Mouse (Mus musculus): Measurements from ENCODE around the gene Neu1. TPM values are rescaled to one million over a fixed set of nuclear protein-coding genes. Genes with fewer than 3 reads are reported as not detected.
"Not testable (repeated sequence)": the region's sequence is repeated elsewhere in the genome, so short reads cannot be mapped to it uniquely, and the experiment has no call there.

Neu1 gene
- polyA plus RNA-seq, 1 experiment from 2014 or later = 20.1 TPM

GRCm38 (mm10) chr17:34934830-34935229 is 3.8 kb downstream of the Neu1 start:
- Histone ChIP-seq H3K4me2 (ENCODE audit: low read depth, low read length) (no peak overlapping the region), H3K27ac (ENCODE audit: low read length) (no peak overlapping the region), H3K4me1 (ENCODE audit: control insufficient read depth, insufficient read depth, low read length) (0 out of 2 replicates have a peak, but pooled peaks cover 7% of the 10 kb centered on the region), H3K9ac (ENCODE audit: low read length) (no peak overlapping the region), H3K9me3 (replicated peaks; ENCODE audit: control insufficient read depth, low read length) (no peaks in the 10 kb centered on the region), H3K4me3 (ENCODE audit: low read length) (no peak overlapping the region), H3K36me3 (ENCODE audit: control insufficient read depth, insufficient read depth) (0 out of 2 replicates have a peak, but pooled peaks cover 3% of the 10 kb centered on the region), H3K27me3 (ENCODE audit: control insufficient read depth, insufficient read depth, low read length) (no peaks in the 10 kb centered on the region)
- no peak for ATAC-seq (replicated peaks; ENCODE audit: extremely low read depth, insufficient read depth, low FRiP score)
- 42% methylated on average over 8 of the region's 8 CpGs for WGBS

- WGBS = 82% methylated on average over 6 of the region's 6 CpGs
- ATAC-seq (replicated peaks; ENCODE audit: extremely low read depth, insufficient read depth, low FRiP score) = no peak
- H3K36me3 ChIP-seq (ENCODE audit: control insufficient read depth, insufficient read depth) = 0 out of 2 replicates have a peak, but pooled peaks cover 3% of the 10 kb centered on the region
- H3K4me2 ChIP-seq (ENCODE audit: low read depth, low read length) = no peak overlapping the region
- H3K4me1 ChIP-seq (ENCODE audit: control insufficient read depth, insufficient read depth, low read length) = peaks cover 6% of the 10 kb centered on the region
- H3K4me3 ChIP-seq (ENCODE audit: low read length) = no peak overlapping the region
- no peaks in the 10 kb centered on the region for H3K27me3 ChIP-seq (ENCODE audit: control insufficient read depth, insufficient read depth, low read length)
- H3K9ac ChIP-seq (ENCODE audit: low read length) = no peak overlapping the region
- H3K27ac ChIP-seq (ENCODE audit: low read length) = no peak overlapping the region
- H3K9me3 ChIP-seq (replicated peaks; ENCODE audit: control insufficient read depth, low read length) = no peaks in the 10 kb centered on the region
These were observed 7.0 kb downstream of the Neu1 start for GRCm38 (mm10) chr17:34937960-34938505.

GRCm38 (mm10) chr17:34941344-34942041 is 10.4 kb downstream of the Neu1 start:
- Histone ChIP-seq H3K27me3 (ENCODE audit: control insufficient read depth, insufficient read depth, low read length) (no peaks in the 10 kb centered on the region), H3K4me2 (ENCODE audit: low read depth, low read length) (peak overlapping the region; percentile 65), H3K27ac (ENCODE audit: low read length) (peak overlapping the region; percentile 66), H3K9ac (ENCODE audit: low read length) (peak overlapping the region; percentile 56), H3K4me1 (ENCODE audit: control insufficient read depth, insufficient read depth, low read length) (peaks cover 6% of the 10 kb centered on the region), H3K4me3 (ENCODE audit: low read length) (peak overlapping the region; percentile 47), H3K36me3 (ENCODE audit: control insufficient read depth, insufficient read depth) (no peaks in the 10 kb centered on the region), H3K9me3 (replicated peaks; ENCODE audit: control insufficient read depth, low read length) (no peaks in the 10 kb centered on the region)
- 11% methylated on average over 15 of the region's 15 CpGs for WGBS
- ATAC-seq (replicated peaks; ENCODE audit: extremely low read depth, insufficient read depth, low FRiP score) = peak; percentile 28; the same call in 1 of the 2 replicates

GRCm38 (mm10) chr17:34943128-34943815 is 12.2 kb downstream of the Neu1 start:
- H3K27ac ChIP-seq (ENCODE audit: low read length) = no peak overlapping the region
- no peak overlapping the region for H3K4me3 ChIP-seq (ENCODE audit: low read length)
- no peaks in the 10 kb centered on the region for H3K36me3 ChIP-seq (ENCODE audit: control insufficient read depth, insufficient read depth)
- H3K9me3 ChIP-seq (replicated peaks; ENCODE audit: control insufficient read depth, low read length) = no peaks in the 10 kb centered on the region
- 77% methylated on average over 4 of the region's 4 CpGs for WGBS
- H3K27me3 ChIP-seq (ENCODE audit: control insufficient read depth, insufficient read depth, low read length) = no peaks in the 10 kb centered on the region
- ATAC-seq (replicated peaks; ENCODE audit: extremely low read depth, insufficient read depth, low FRiP score) = no peak
- H3K4me2 ChIP-seq (ENCODE audit: low read depth, low read length) = no peak overlapping the region
- peaks cover 6% of the 10 kb centered on the region for H3K4me1 ChIP-seq (ENCODE audit: control insufficient read depth, insufficient read depth, low read length)
- H3K9ac ChIP-seq (ENCODE audit: low read length) = no peak overlapping the region

GRCm38 (mm10) chr17:34944362-34944761 is 13.3 kb downstream of the Neu1 start:
- no peak overlapping the region for H3K27ac ChIP-seq (ENCODE audit: low read length)
- no peak overlapping the region for H3K4me3 ChIP-seq (ENCODE audit: low read length)
- no peak overlapping the region for H3K4me2 ChIP-seq (ENCODE audit: low read depth, low read length)
- no peak for ATAC-seq (replicated peaks; ENCODE audit: extremely low read depth, insufficient read depth, low FRiP score)
- H3K9ac ChIP-seq (ENCODE audit: low read length) = no peak overlapping the region
- no peaks in the 10 kb centered on the region for H3K27me3 ChIP-seq (ENCODE audit: control insufficient read depth, insufficient read depth, low read length)
- H3K9me3 ChIP-seq (replicated peaks; ENCODE audit: control insufficient read depth, low read length) = no peaks in the 10 kb centered on the region
- H3K36me3 ChIP-seq (ENCODE audit: control insufficient read depth, insufficient read depth) = peaks cover under 1% of the 10 kb centered on the region; the same call in 1 of the 2 replicates
- H3K4me1 ChIP-seq (ENCODE audit: control insufficient read depth, insufficient read depth, low read length) = peaks cover 6% of the 10 kb centered on the region

GRCm38 (mm10) chr17:34946486-34947140 is 15.6 kb downstream of the Neu1 start:
- no peaks in the 10 kb centered on the region for H3K9me3 ChIP-seq (replicated peaks; ENCODE audit: control insufficient read depth, low read length)
- no peaks in the 10 kb centered on the region for H3K27me3 ChIP-seq (ENCODE audit: control insufficient read depth, insufficient read depth, low read length)
- no peak overlapping the region for H3K4me3 ChIP-seq (ENCODE audit: low read length)
- H3K36me3 ChIP-seq (ENCODE audit: control insufficient read depth, insufficient read depth) = peaks cover 12% of the 10 kb centered on the region
- 86% methylated on average over 5 of the region's 5 CpGs for WGBS
- H3K4me2 ChIP-seq (ENCODE audit: low read depth, low read length) = no peak overlapping the region
- no peak overlapping the region for H3K9ac ChIP-seq (ENCODE audit: low read length)
- no peak for ATAC-seq (replicated peaks; ENCODE audit: extremely low read depth, insufficient read depth, low FRiP score)
- H3K4me1 ChIP-seq (ENCODE audit: control insufficient read depth, insufficient read depth, low read length) = peaks cover 13% of the 10 kb centered on the region
- no peak overlapping the region for H3K27ac ChIP-seq (ENCODE audit: low read length)

- Histone ChIP-seq H3K4me3 (ENCODE audit: low read length) (no peak overlapping the region), H3K4me1 (ENCODE audit: control insufficient read depth, insufficient read depth, low read length) (peaks cover 10% of the 10 kb centered on the region), H3K9me3 (replicated peaks; ENCODE audit: control insufficient read depth, low read length) (no peaks in the 10 kb centered on the region), H3K9ac (ENCODE audit: low read length) (no peak overlapping the region), H3K36me3 (ENCODE audit: control insufficient read depth, insufficient read depth) (peaks cover 12% of the 10 kb centered on the region), H3K4me2 (ENCODE audit: low read depth, low read length) (no peak overlapping the region), H3K27me3 (ENCODE audit: control insufficient read depth, insufficient read depth, low read length) (no peaks in the 10 kb centered on the region), H3K27ac (ENCODE audit: low read length) (no peak overlapping the region)
- 24% methylated on average over 8 of the region's 8 CpGs for WGBS
- ATAC-seq (replicated peaks; ENCODE audit: extremely low read depth, insufficient read depth, low FRiP score) = no peak
These were observed 16.6 kb downstream of the Neu1 start for GRCm38 (mm10) chr17:34947606-34948005.

GRCm38 (mm10) chr17:34948721-34949552 is 17.9 kb downstream of the Neu1 start:
- Histone ChIP-seq H3K36me3 (ENCODE audit: control insufficient read depth, insufficient read depth) (peaks cover 12% of the 10 kb centered on the region), H3K4me1 (ENCODE audit: control insufficient read depth, insufficient read depth, low read length) (peaks cover 10% of the 10 kb centered on the region)
- not testable (repeated sequence) for ATAC-seq (replicated peaks; ENCODE audit: extremely low read depth, insufficient read depth, low FRiP score); H3K27ac ChIP-seq (ENCODE audit: low read length); H3K9me3 ChIP-seq (replicated peaks; ENCODE audit: control insufficient read depth, low read length); H3K4me2 ChIP-seq (ENCODE audit: low read depth, low read length); H3K9ac ChIP-seq (ENCODE audit: low read length); H3K4me3 ChIP-seq (ENCODE audit: low read length); H3K27me3 ChIP-seq (ENCODE audit: control insufficient read depth, insufficient read depth, low read length)
- 63% methylated on average over 9 of the region's 9 CpGs for WGBS

Data from heart, embryonic 16.5 days (tissue).